Mouse (Mus musculus) testis, adult 2 months (tissue): ENCODE measurements around the gene Nr2c2ap. TPM values are rescaled to one million over a fixed set of nuclear protein-coding genes. Genes with fewer than 3 reads are reported as not detected.

Experiments
- H3K27ac ChIP-seq: fragments of 200-500 bp; 2 replicates; pipeline ENCODE4 v1.5.1; 2012; ENCODE audit warnings: low read depth, low read length; ENCODE audit not compliant: control insufficient read depth, insufficient read depth
- H3K27me3 ChIP-seq: fragments of 200-500 bp; 2 replicates; pipeline ENCODE4 v1.6.1; 2012; ENCODE audit warnings: mild to moderate bottlenecking, low read length, moderate library complexity; ENCODE audit not compliant: control insufficient read depth, insufficient read depth
- H3K36me3 ChIP-seq: fragments of 200-500 bp; 2 replicates; pipeline ENCODE4 v1.6.1; 2012; ENCODE audit warnings: mild to moderate bottlenecking, low read length; ENCODE audit not compliant: control insufficient read depth, insufficient read depth
- H3K4me1 ChIP-seq: fragments of 200-500 bp; 2 replicates; pipeline ENCODE4 v1.6.1; 2012; ENCODE audit warnings: low read length; ENCODE audit not compliant: control insufficient read depth, insufficient read depth
- H3K4me3 ChIP-seq: fragments of 200-500 bp; 2 replicates; pipeline ENCODE4 v1.5.1; 2012; ENCODE audit warnings: low read depth, mild to moderate bottlenecking, low read length, moderate library complexity, mixed read lengths; ENCODE audit not compliant: control insufficient read depth
- CTCF ChIP-seq: fragments of 200-500 bp; IDR thresholded peaks from 2 replicates; pipeline ENCODE4 v1.5.1; 2012; ENCODE audit warnings: low read depth, mild to moderate bottlenecking, inconsistent platforms, low read length, moderate library complexity; ENCODE audit not compliant: control insufficient read depth, insufficient read depth, insufficient replicate concordance
- POLR2A ChIP-seq: fragments of 200-500 bp; IDR thresholded peaks from 2 replicates; pipeline ENCODE4 v1.6.1; 2012; ENCODE audit warnings: low read depth, mild to moderate bottlenecking, inconsistent platforms, low read length, moderate library complexity; ENCODE audit not compliant: control insufficient read depth
- polyA plus RNA-seq: library from polyadenylated mRNA; depleted of rRNA; stranded (reverse); fragments of >200 nt; gene quantifications from 2 replicates; pipeline ENCODE4 v1.2.3, GENCODE M21; 2012

The Nr2c2ap gene
- polyA plus RNA-seq, 1 experiment, result 3.8 TPM

- H3K27me3 ChIP-seq, result no peaks in the 10 kb centered on the region
- no peaks in the 10 kb centered on the region for H3K36me3 ChIP-seq
- H3K27ac ChIP-seq, result no peak overlapping the region
- peaks cover 3% of the 10 kb centered on the region; the same call in 1 of the 2 replicates for H3K4me1 ChIP-seq
- H3K4me3 ChIP-seq, result no peak overlapping the region
- no peak for TF ChIP-seq CTCF
- TF ChIP-seq POLR2A, result no peak
Observed at GRCm38 (mm10) chr8:70122863-70123262, 8.3 kb upstream of the Nr2c2ap start.

GRCm38 (mm10) chr8:70124992-70125391 is 6.1 kb upstream of the Nr2c2ap start:
- Histone ChIP-seq H3K36me3 (no peaks in the 10 kb centered on the region), H3K4me1 (peaks cover 3% of the 10 kb centered on the region; the same call in 1 of the 2 replicates), H3K27me3 (no peaks in the 10 kb centered on the region), H3K4me3 (no peak overlapping the region), H3K27ac (no peak overlapping the region)
- TF ChIP-seq CTCF (no peak), POLR2A (no peak)

GRCm38 (mm10) chr8:70128435-70128834 is 2.7 kb upstream of the Nr2c2ap start:
- Histone ChIP-seq H3K36me3 (no peaks in the 10 kb centered on the region; the same call in 1 of the 2 replicates), H3K4me3 (no peak overlapping the region), H3K27me3 (no peaks in the 10 kb centered on the region), H3K4me1 (peaks cover 11% of the 10 kb centered on the region), H3K27ac (no peak overlapping the region)
- no peak for TF ChIP-seq CTCF

- Histone ChIP-seq H3K36me3 (no peaks in the 10 kb centered on the region; the same call in none of the 2 replicates), H3K4me1 (peaks cover 11% of the 10 kb centered on the region), H3K27ac (no peak overlapping the region), H3K4me3 (no peak overlapping the region), H3K27me3 (no peaks in the 10 kb centered on the region)
- no peak for TF ChIP-seq CTCF
- no peak for TF ChIP-seq POLR2A
Observed at GRCm38 (mm10) chr8:70129309-70129952, 1.7 kb upstream of the Nr2c2ap start.

- no peak overlapping the region for H3K27ac ChIP-seq
- no peaks in the 10 kb centered on the region; the same call in none of the 2 replicates for H3K36me3 ChIP-seq
- H3K4me3 ChIP-seq, result no peak overlapping the region
- H3K4me1 ChIP-seq, result peaks cover 11% of the 10 kb centered on the region
- TF ChIP-seq CTCF (no peak), POLR2A (no peak)
- H3K27me3 ChIP-seq, result no peaks in the 10 kb centered on the region
Observed at GRCm38 (mm10) chr8:70130066-70130465, 1.1 kb upstream of the Nr2c2ap start.

GRCm38 (mm10) chr8:70134086-70134485 is 3.0 kb downstream of the Nr2c2ap start:
- Histone ChIP-seq H3K36me3 (no peaks in the 10 kb centered on the region; the same call in none of the 2 replicates), H3K4me1 (peaks cover 15% of the 10 kb centered on the region), H3K27ac (no peak overlapping the region), H3K27me3 (no peaks in the 10 kb centered on the region), H3K4me3 (no peak overlapping the region)
- TF ChIP-seq CTCF (no peak), POLR2A (no peak)

GRCm38 (mm10) chr8:70134931-70135330 is 3.8 kb downstream of the Nr2c2ap start:
- Histone ChIP-seq H3K27ac (no peak overlapping the region), H3K27me3 (no peaks in the 10 kb centered on the region), H3K4me1 (peaks cover 15% of the 10 kb centered on the region), H3K36me3 (no peaks in the 10 kb centered on the region; the same call in none of the 2 replicates), H3K4me3 (no peak overlapping the region)
- TF ChIP-seq POLR2A (no peak), CTCF (no peak)

- H3K4me3 ChIP-seq, result no peak overlapping the region
- H3K27ac ChIP-seq, result no peak overlapping the region
- H3K4me1 ChIP-seq, result peaks cover 7% of the 10 kb centered on the region
- no peaks in the 10 kb centered on the region; the same call in none of the 2 replicates for H3K36me3 ChIP-seq
- TF ChIP-seq POLR2A (no peak), CTCF (no peak)
- H3K27me3 ChIP-seq, result no peaks in the 10 kb centered on the region
Observed at GRCm38 (mm10) chr8:70136591-70136990, 5.5 kb downstream of the Nr2c2ap start.
